Mouse (Mus musculus) adrenal gland, postnatal 4 days (tissue): ENCODE results near the gene Rpl4. TPM values are rescaled to one million over a fixed set of nuclear protein-coding genes. Genes with fewer than 3 reads are reported as not detected.

Experiments used
- microRNA-seq: library from miRNA; unstranded; fragments of <30 nt; microRNA quantifications from one replicate; pipeline ENCODE4 v1.2.0, GENCODE M21; 2021
- total RNA-seq, 2 experiments: library from RNA; stranded (reverse); gene quantifications; 2 replicates each; pipeline ENCODE4 v1.2.3; 2021

Rpl4 gene
- total RNA-seq, 2 experiments from 2014 or later: 1,230 to 1,246 TPM

Small RNAs within 50 kb of the gene (microRNA-seq; reads per million reads assigned to microRNA genes)
- not detected for gene Gm24106

Other genes starting within 250 kb of the Rpl4 start
- 10 to 100 TPM; 28.8 to 32.9 TPM for gene Smad6, start 151.3 kb upstream of the Rpl4 start, total RNA-seq
- 1 to 10 TPM in 1 of 2 experiments, under 1 TPM in 1; 0.87 to 1.1 TPM for gene Lctl, start 56.2 kb upstream of the Rpl4 start, total RNA-seq
- 10 to 100 TPM; 19.2 to 19.9 TPM for gene Zwilch, start 271 bp upstream of the Rpl4 start, total RNA-seq
- gene Snapc5, start 5.9 kb downstream of the Rpl4 start, total RNA-seq: 10 to 100 TPM; 21.6 to 21.8 TPM
- 1 to 10 TPM; 2.0 to 2.6 TPM for gene Uchl4, start 61.8 kb downstream of the Rpl4 start, total RNA-seq
- 10 to 100 TPM; 49.4 to 54.3 TPM for gene Map2k1, start 80.3 kb downstream of the Rpl4 start, total RNA-seq
- 10 to 100 TPM; 64.0 to 66.3 TPM for gene Tipin, start 108.2 kb downstream of the Rpl4 start, total RNA-seq
- gene Dis3l, start 167.9 kb downstream of the Rpl4 start, total RNA-seq: 10 to 100 TPM; 18.3 to 20.3 TPM
- 1 to 10 TPM; 5.8 to 6.4 TPM for gene Megf11, start 212.3 kb downstream of the Rpl4 start, total RNA-seq